Mouse (Mus musculus): ENCODE measurements around the gene Foxk1.

DNA sequence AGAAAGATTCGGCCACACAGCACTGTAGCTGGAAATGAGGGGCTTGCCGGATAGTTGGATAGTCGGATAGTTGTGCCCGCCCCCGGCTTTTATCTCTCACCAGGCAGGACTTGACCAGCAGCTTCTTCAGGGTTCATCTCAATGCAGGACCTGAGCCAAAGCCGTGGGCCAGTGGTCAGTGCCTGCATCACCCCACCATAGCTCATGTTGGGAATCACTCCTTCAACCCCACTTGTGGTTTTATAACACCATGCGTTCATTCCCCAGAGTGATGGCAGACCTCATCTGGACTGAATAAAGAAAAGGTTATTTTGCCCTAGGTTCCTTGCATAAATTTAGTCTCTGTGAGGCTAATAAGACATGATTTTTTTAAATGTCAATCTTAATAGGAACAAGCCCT is 9.1 kb downstream of the Foxk1 start:
- TF ChIP-seq TAL1 (IDR thresholded peaks at IDR 0.05; ENCODE audit: low read length) (no peak), GATA1 (IDR thresholded peaks at IDR 0.05; ENCODE audit: low read length) (no peak)

All from erythroblast, embryonic 14.5 days (primary cell).